Mouse (Mus musculus) liver, embryonic 12.5 days (tissue): Measurements from ENCODE around the gene Aqp7. TPM values are rescaled to one million over a fixed set of nuclear protein-coding genes. Genes with fewer than 3 reads are reported as not detected.

Experiments used
- ATAC-seq: fragments of 200-750 bp; cut with Nextera tagmentation; 2 replicates; pipeline ENCODE4 v1.8.0; 2017; ENCODE audit warnings: moderate number of reproducible peaks, mild to moderate bottlenecking, moderate library complexity
- H3K27ac ChIP-seq: fragments of 300-500 bp; sonication (generic); 2 replicates; pipeline ENCODE4 v1.5.1; 2016; ENCODE audit warnings: mild to moderate bottlenecking
- H3K27me3 ChIP-seq: fragments of 300-500 bp; sonication (generic); replicated peaks from 2 replicates; pipeline ENCODE4 v1.6.1; 2016; ENCODE audit warnings: mild to moderate bottlenecking, moderate library complexity
- H3K36me3 ChIP-seq: fragments of 300-500 bp; sonication (generic); 2 replicates; pipeline ENCODE4 v1.6.1; 2016; ENCODE audit warnings: mild to moderate bottlenecking, moderate library complexity
- H3K4me1 ChIP-seq: fragments of 300-500 bp; sonication (generic); 2 replicates; pipeline ENCODE4 v1.6.1; 2016
- H3K4me2 ChIP-seq: fragments of 300-500 bp; sonication (generic); 2 replicates; pipeline ENCODE4 v1.6.1; 2016; ENCODE audit warnings: mild to moderate bottlenecking, moderate library complexity
- H3K4me3 ChIP-seq: fragments of 300-500 bp; sonication (generic); 2 replicates; pipeline ENCODE4 v1.5.1; 2016; ENCODE audit warnings: mild to moderate bottlenecking, moderate library complexity
- H3K9ac ChIP-seq: fragments of 300-500 bp; sonication (generic); 2 replicates; pipeline ENCODE4 v1.6.1; 2016; ENCODE audit warnings: mild to moderate bottlenecking, moderate library complexity
- H3K9me3 ChIP-seq: fragments of 300-500 bp; sonication (generic); replicated peaks from 2 replicates; pipeline ENCODE4 v1.6.1; 2016; ENCODE audit warnings: mild to moderate bottlenecking, moderate library complexity
- WGBS: fragments of 180-500 bp; shearing (Covaris S2); methylation state at CpG from one replicate; pipeline ENCODE4 v1.1.7; 2016; ENCODE audit not compliant: insufficient replicate concordance; 5-methylcytosine and 5-hydroxymethylcytosine counted together
- polyA plus RNA-seq: library from polyadenylated mRNA; unstranded; fragments of >200 nt; fragmentation: Nextera tagmentation; extraction: Ambion mirVana; gene quantifications from 2 replicates; pipeline ENCODE4 v1.2.1, GENCODE M21; 2016

Aqp7 gene
- polyA plus RNA-seq, 1 experiment from 2014 or later = 1.3 TPM

- Histone ChIP-seq H3K36me3 (no peaks in the 10 kb centered on the region), H3K4me2 (no peak overlapping the region), H3K4me1 (peaks cover 43% of the 10 kb centered on the region), H3K4me3 (no peak overlapping the region), H3K9ac (no peak overlapping the region), H3K27me3 (0 out of 2 replicates have a peak, but pooled peaks cover 5% of the 10 kb centered on the region), H3K27ac (peak overlapping the region; percentile 7; the same call in 1 of the 2 replicates), H3K9me3 (no peaks in the 10 kb centered on the region)
- WGBS = 53% methylated on average over 1 of the region's 1 CpGs
- no peak for ATAC-seq
These were observed 8.3 kb upstream of the Aqp7 start for GRCm38 (mm10) chr4:41056253-41056652.

GRCm38 (mm10) chr4:41055111-41055510 lies 7.2 kb upstream of the Aqp7 start:
- WGBS = 63% methylated on average over 13 of the region's 13 CpGs
- no peak for ATAC-seq
- no peaks in the 10 kb centered on the region for H3K9me3 ChIP-seq
- no peak overlapping the region for H3K4me3 ChIP-seq
- H3K36me3 ChIP-seq = no peaks in the 10 kb centered on the region
- H3K27me3 ChIP-seq = no peaks in the 10 kb centered on the region
- 0 out of 2 replicates have a peak overlapping the region, but pooled peaks have one; percentile 2 for H3K27ac ChIP-seq
- 0 out of 2 replicates have a peak overlapping the region, but pooled peaks have one; percentile 5 for H3K4me2 ChIP-seq
- H3K4me1 ChIP-seq = peaks cover 48% of the 10 kb centered on the region
- H3K9ac ChIP-seq = no peak overlapping the region

- peaks cover 9% of the 10 kb centered on the region; the same call in 1 of the 2 replicates for H3K27me3 ChIP-seq
- no peak overlapping the region for H3K9ac ChIP-seq
- WGBS = 76% methylated on average over 7 of the region's 7 CpGs
- no peaks in the 10 kb centered on the region for H3K36me3 ChIP-seq
- H3K4me2 ChIP-seq = no peak overlapping the region
- peaks cover 52% of the 10 kb centered on the region for H3K4me1 ChIP-seq
- no peak overlapping the region for H3K4me3 ChIP-seq
- no peak for ATAC-seq
- no peaks in the 10 kb centered on the region for H3K9me3 ChIP-seq
- no peak overlapping the region for H3K27ac ChIP-seq
These were observed 3.8 kb upstream of the Aqp7 start for GRCm38 (mm10) chr4:41051781-41052180.

- peak; percentile 48; the same call in 1 of the 2 replicates for ATAC-seq
- H3K36me3 ChIP-seq = no peaks in the 10 kb centered on the region
- H3K4me1 ChIP-seq = peaks cover 44% of the 10 kb centered on the region
- 31% methylated on average over 16 of the region's 16 CpGs for WGBS
- H3K4me3 ChIP-seq = no peak overlapping the region
- no peaks in the 10 kb centered on the region for H3K9me3 ChIP-seq
- peak overlapping the region; percentile 12; the same call in 1 of the 2 replicates for H3K27ac ChIP-seq
- peaks cover 13% of the 10 kb centered on the region; the same call in 1 of the 2 replicates for H3K27me3 ChIP-seq
- H3K4me2 ChIP-seq = peak overlapping the region; percentile 48
- peak overlapping the region; percentile 13; the same call in 1 of the 2 replicates for H3K9ac ChIP-seq
These were observed 3.1 kb upstream of the Aqp7 start for GRCm38 (mm10) chr4:41050726-41051675.

- WGBS = 45% methylated on average over 2 of the region's 2 CpGs
- peaks cover 26% of the 10 kb centered on the region; the same call in 1 of the 2 replicates for H3K27me3 ChIP-seq
- 0 out of 2 replicates have a peak overlapping the region, but pooled peaks have one; percentile 10 for H3K27ac ChIP-seq
- ATAC-seq = no peak
- H3K9ac ChIP-seq = no peak overlapping the region
- peaks cover 26% of the 10 kb centered on the region for H3K4me1 ChIP-seq
- H3K9me3 ChIP-seq = no peaks in the 10 kb centered on the region
- no peak overlapping the region for H3K4me3 ChIP-seq
- H3K4me2 ChIP-seq = no peak overlapping the region
- no peaks in the 10 kb centered on the region for H3K36me3 ChIP-seq
These were observed 987 bp upstream of the Aqp7 start for GRCm38 (mm10) chr4:41048926-41049325.

- Histone ChIP-seq H3K9ac (no peak overlapping the region), H3K4me2 (peak overlapping the region; percentile 24), H3K4me3 (no peak overlapping the region), H3K4me1 (peaks cover 26% of the 10 kb centered on the region), H3K27me3 (peaks cover 26% of the 10 kb centered on the region; the same call in 1 of the 2 replicates), H3K9me3 (no peaks in the 10 kb centered on the region), H3K27ac (no peak overlapping the region), H3K36me3 (no peaks in the 10 kb centered on the region)
- ATAC-seq = no peak
- WGBS = 67% methylated on average over 13 of the region's 13 CpGs
These were observed 1.6 kb downstream of the Aqp7 start for GRCm38 (mm10) chr4:41046254-41046795.

- no peak overlapping the region for H3K4me3 ChIP-seq
- peak overlapping the region; percentile 11; the same call in 1 of the 2 replicates for H3K27ac ChIP-seq
- peak overlapping the region; percentile 24 for H3K4me2 ChIP-seq
- no peaks in the 10 kb centered on the region for H3K9me3 ChIP-seq
- ATAC-seq = peak; percentile 45; the same call in 1 of the 2 replicates
- no peaks in the 10 kb centered on the region for H3K36me3 ChIP-seq
- peaks cover 19% of the 10 kb centered on the region; the same call in 1 of the 2 replicates for H3K4me1 ChIP-seq
- H3K9ac ChIP-seq = no peak overlapping the region
- H3K27me3 ChIP-seq = peaks cover 26% of the 10 kb centered on the region; the same call in 1 of the 2 replicates
- WGBS = 70% methylated on average over 3 of the region's 3 CpGs
These were observed 2.7 kb downstream of the Aqp7 start for GRCm38 (mm10) chr4:41045288-41045687.

- WGBS = 65% methylated on average over 5 of the region's 5 CpGs
- no peak for ATAC-seq
- peaks cover 26% of the 10 kb centered on the region; the same call in 1 of the 2 replicates for H3K27me3 ChIP-seq
These were observed 4.0 kb downstream of the Aqp7 start for GRCm38 (mm10) chr4:41043961-41044360.

GRCm38 (mm10) chr4:41042880-41043279 lies 5.1 kb downstream of the Aqp7 start:
- peaks cover 7% of the 10 kb centered on the region; the same call in 1 of the 2 replicates for H3K4me1 ChIP-seq
- no peak overlapping the region for H3K27ac ChIP-seq
- H3K36me3 ChIP-seq = no peaks in the 10 kb centered on the region
- no peak for ATAC-seq
- WGBS = 77% methylated on average over 12 of the region's 12 CpGs
- H3K9me3 ChIP-seq = no peaks in the 10 kb centered on the region
- no peak overlapping the region for H3K4me3 ChIP-seq
- H3K27me3 ChIP-seq = peaks cover 29% of the 10 kb centered on the region; the same call in 1 of the 2 replicates
- no peak overlapping the region for H3K9ac ChIP-seq
- no peak overlapping the region for H3K4me2 ChIP-seq

More at GRCm38 (mm10) chr4:41043961-41044360, 4.0 kb downstream of the Aqp7 start:
- Histone ChIP-seq H3K9ac (no peak overlapping the region), H3K4me1 (peaks cover 16% of the 10 kb centered on the region; the same call in 1 of the 2 replicates), H3K4me2 (no peak overlapping the region), H3K36me3 (no peaks in the 10 kb centered on the region), H3K9me3 (no peaks in the 10 kb centered on the region), H3K4me3 (no peak overlapping the region), H3K27ac (no peak overlapping the region)

- no peak for ATAC-seq
- H3K4me2 ChIP-seq = no peak overlapping the region
- H3K27ac ChIP-seq = no peak overlapping the region
- 64% methylated on average over 7 of the region's 7 CpGs for WGBS
- H3K4me3 ChIP-seq = no peak overlapping the region
- H3K27me3 ChIP-seq = peaks cover 23% of the 10 kb centered on the region; the same call in 1 of the 2 replicates
- no peak overlapping the region for H3K9ac ChIP-seq
- H3K9me3 ChIP-seq = no peaks in the 10 kb centered on the region
- no peaks in the 10 kb centered on the region for H3K36me3 ChIP-seq
- no peaks in the 10 kb centered on the region for H3K4me1 ChIP-seq
These were observed 7.0 kb downstream of the Aqp7 start for GRCm38 (mm10) chr4:41040983-41041382.

- Histone ChIP-seq H3K27me3 (peaks cover 11% of the 10 kb centered on the region; the same call in 1 of the 2 replicates), H3K9me3 (no peaks in the 10 kb centered on the region), H3K9ac (no peak overlapping the region), H3K27ac (no peak overlapping the region), H3K4me2 (no peak overlapping the region), H3K4me1 (no peaks in the 10 kb centered on the region), H3K4me3 (no peak overlapping the region), H3K36me3 (no peaks in the 10 kb centered on the region)
- ATAC-seq = no peak
- 44% methylated on average over 3 of the region's 3 CpGs for WGBS
These were observed 10.0 kb downstream of the Aqp7 start for GRCm38 (mm10) chr4:41037942-41038341.
